Mouse (Mus musculus): Measurements from ENCODE around the gene Trim2.

DNA sequence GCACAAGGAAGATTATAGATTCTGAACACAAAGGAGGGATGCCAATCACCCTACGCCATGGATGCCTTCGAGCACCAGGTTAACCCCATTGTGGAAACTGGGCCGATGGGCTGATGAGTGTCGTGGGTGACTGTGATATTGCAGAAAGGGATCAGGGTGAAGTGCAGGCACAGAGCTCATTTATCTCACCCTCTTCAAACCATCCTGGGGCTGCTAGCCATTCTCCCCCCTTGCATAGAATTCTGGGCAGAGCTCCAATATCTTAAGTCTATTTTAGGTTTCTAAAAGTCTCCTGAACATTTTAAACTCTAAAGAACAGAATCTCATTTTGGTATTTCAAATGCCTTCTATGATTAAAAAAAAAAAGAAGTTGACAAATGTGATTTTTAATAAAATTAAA is 31.6 kb downstream of the Trim2 start:
- no peak for TF ChIP-seq POLR2A (IDR thresholded peaks at IDR 0.05; ENCODE audit: borderline replicate concordance, extremely low read depth, insufficient read depth, insufficient read length, poor library complexity, severe bottlenecking)
- TF ChIP-seq CTCF (IDR thresholded peaks at IDR 0.05; ENCODE audit: borderline replicate concordance, extremely low read depth, insufficient read depth, insufficient read length): no peak
